Mouse (Mus musculus): Measurements from ENCODE around the gene Tmem186. TPM values are rescaled to one million over a fixed set of nuclear protein-coding genes. Genes with fewer than 3 reads are reported as not detected.

Tmem186 gene
- polyA plus RNA-seq, 1 experiment from 2014 or later, result 16.8 TPM

Small RNAs within 50 kb of the gene (microRNA-seq; reads per million reads assigned to microRNA genes)
- gene Gm22137, result not detected

Other genes starting within 250 kb of the Tmem186 start
- gene Tmem114, start 212.6 kb downstream of the Tmem186 start, polyA plus RNA-seq (2014; fragmentation: Nextera tagmentation; extraction: Ambion mirVana), result 0.12 TPM in 1 of 2 replicates, not detected in the other
- gene Mettl22, start 166.9 kb downstream of the Tmem186 start, polyA plus RNA-seq (2014; fragmentation: Nextera tagmentation; extraction: Ambion mirVana), result 21.0 and 24.5 TPM in 2 replicates
- 38.7 and 41.6 TPM in 2 replicates for gene Abat, start 124.3 kb downstream of the Tmem186 start, polyA plus RNA-seq (2014; fragmentation: Nextera tagmentation; extraction: Ambion mirVana)
- 65.5 and 73.1 TPM in 2 replicates for gene Pmm2, start within 50 bp of the Tmem186 start, polyA plus RNA-seq (2014; fragmentation: Nextera tagmentation; extraction: Ambion mirVana)
- gene Carhsp1, start 34.4 kb upstream of the Tmem186 start, polyA plus RNA-seq (2014; fragmentation: Nextera tagmentation; extraction: Ambion mirVana), result 41.5 and 43.4 TPM in 2 replicates
- not detected in 2 replicates for gene Gm5767, start 43.1 kb upstream of the Tmem186 start, polyA plus RNA-seq (2014; fragmentation: Nextera tagmentation; extraction: Ambion mirVana)
- gene Usp7, start 154.6 kb upstream of the Tmem186 start, polyA plus RNA-seq (2014; fragmentation: Nextera tagmentation; extraction: Ambion mirVana), result 45.4 and 50.2 TPM in 2 replicates
- gene 1810013L24Rik, start 192.4 kb upstream of the Tmem186 start, polyA plus RNA-seq (2014; fragmentation: Nextera tagmentation; extraction: Ambion mirVana), result 14.0 and 14.3 TPM in 2 replicates